Mouse (Mus musculus): ENCODE data around the gene Tdrd5.

- TF ChIP-seq EP300 (IDR thresholded peaks at IDR 0.05; ENCODE audit: low read depth) (no peak), CTCF (IDR thresholded peaks at IDR 0.05; ENCODE audit: low read depth) (no peak)
These were observed 72.3 kb downstream of the Tdrd5 start for GRCm38 (mm10) chr1:156231122-156231521.
